Mouse (Mus musculus): ENCODE results near the gene 4933416C03Rik.

The 4933416C03Rik gene

GRCm38 (mm10) chr10:116078636-116079035, 35.1 kb downstream of the 4933416C03Rik start:
- no peak for DNase-seq (ENCODE audit: inconsistent ontology term)

GRCm38 (mm10) chr10:116075954-116076353, 37.8 kb downstream of the 4933416C03Rik start:
- no peak for DNase-seq (ENCODE audit: inconsistent ontology term)

Measured in Muller cell, postnatal 12 days (primary cell).